Mouse (Mus musculus) myocyte (in vitro differentiated cells): ENCODE results near the gene Pwwp2b. TPM values are rescaled to one million over a fixed set of nuclear protein-coding genes. Genes with fewer than 3 reads are reported as not detected.

Experiments used
- H3K27me3 ChIP-seq: one replicate; pipeline ENCODE4 v1.6.1; 2011; ENCODE audit not compliant: control insufficient read depth, insufficient read depth, insufficient read length
- H3K36me3 ChIP-seq: one replicate; pipeline ENCODE4 v1.6.1; 2011; ENCODE audit not compliant: control insufficient read depth, insufficient read depth
- H3K4me2 ChIP-seq: one replicate; pipeline ENCODE4 v1.6.1; 2011; ENCODE audit warnings: low read depth, control low read depth
- H3K4me3 ChIP-seq: one replicate; pipeline ENCODE4 v1.5.1; 2011; ENCODE audit warnings: mild to moderate bottlenecking, control low read depth, moderate library complexity
- H3K79me2 ChIP-seq: one replicate; pipeline ENCODE4 v1.6.1; 2011; ENCODE audit not compliant: control insufficient read depth, insufficient read depth
- H3ac ChIP-seq: one replicate; pipeline ENCODE4 v1.6.1; 2011; ENCODE audit not compliant: control insufficient read depth, insufficient read length
- CEBPB ChIP-seq: IDR thresholded peaks from 2 replicates; pipeline ENCODE4 v1.6.1; 2011; ENCODE audit warnings: mild to moderate bottlenecking, moderate library complexity; ENCODE audit not compliant: poor library complexity, insufficient read depth, severe bottlenecking
- E2F4 ChIP-seq: IDR thresholded peaks from one replicate; pipeline ENCODE4 v1.6.1; 2011; ENCODE audit warnings: mild to moderate bottlenecking, control low read depth, moderate library complexity; ENCODE audit not compliant: insufficient read depth
- MAX ChIP-seq: IDR thresholded peaks from one replicate; pipeline ENCODE4 v1.6.1; 2011; ENCODE audit warnings: low read depth, mild to moderate bottlenecking, control low read depth
- MYOD1 ChIP-seq, 3 experiments: IDR thresholded peaks; one replicate each; pipeline ENCODE4 v1.6.1; 2011; ENCODE audit warnings: control low read depth in 2 of 3, low read depth in 2 of 3, mild to moderate bottlenecking in 2 of 3, moderate library complexity in 1 of 3; ENCODE audit not compliant: insufficient read length in 2 of 3, control insufficient read depth in 1 of 3
- MYOG ChIP-seq, 3 experiments: IDR thresholded peaks; one replicate each; pipeline ENCODE4 v1.6.1; 2011; ENCODE audit warnings: control low read depth in 2 of 3, low read depth in 2 of 3, mild to moderate bottlenecking in 2 of 3; ENCODE audit not compliant: insufficient read length in 2 of 3, control insufficient read depth in 1 of 3, insufficient read depth in 1 of 3
- POLR2A ChIP-seq: IDR thresholded peaks from one replicate; pipeline ENCODE4 v1.6.1; 2011; ENCODE audit warnings: low read depth, mild to moderate bottlenecking, control low read depth, moderate library complexity; ENCODE audit not compliant: insufficient read length
- POLR2AphosphoS2 ChIP-seq: IDR thresholded peaks from one replicate; pipeline ENCODE4 v1.6.1; 2011; ENCODE audit warnings: low read depth, control low read depth; ENCODE audit not compliant: insufficient read length
- REST ChIP-seq: IDR thresholded peaks from one replicate; pipeline ENCODE4 v1.6.1; 2011; ENCODE audit warnings: mild to moderate bottlenecking, control low read depth, moderate library complexity; ENCODE audit not compliant: insufficient read depth, insufficient read length
- SRF ChIP-seq: IDR thresholded peaks from one replicate; pipeline ENCODE4 v1.6.1; 2011; ENCODE audit warnings: low read depth; ENCODE audit not compliant: control insufficient read depth, insufficient read length
- TCF12 ChIP-seq: IDR thresholded peaks from one replicate; pipeline ENCODE4 v1.6.1; 2011; ENCODE audit warnings: mild to moderate bottlenecking, control low read depth; ENCODE audit not compliant: poor library complexity, insufficient read depth, severe bottlenecking
- TCF3 ChIP-seq: IDR thresholded peaks from one replicate; pipeline ENCODE4 v1.6.1; 2011; ENCODE audit warnings: low read depth, control low read depth; ENCODE audit not compliant: insufficient read length
- USF1 ChIP-seq: IDR thresholded peaks from one replicate; pipeline ENCODE4 v1.6.1; 2011; ENCODE audit warnings: low read depth, mild to moderate bottlenecking, control low read depth, moderate library complexity
- polyA plus RNA-seq: library from polyadenylated mRNA; unstranded; fragments of >200 nt; fragmentation: generic; extraction: Trizol; gene quantifications from one replicate; pipeline ENCODE4 v1.2.1, GENCODE M21; 2012; ENCODE audit warnings: missing spikeins

The Pwwp2b gene
- polyA plus RNA-seq, 1 experiment: 9.6 TPM

GRCm38 (mm10) chr7:139266886-139267870, 18.9 kb downstream of the Pwwp2b start:
- TF ChIP-seq MYOD1 (IDR thresholded peaks at IDR 0.05; ENCODE audit: control insufficient read depth in 1 of 3, insufficient read length in 2 of 3, low read depth in 2 of 3) (no peak), MYOG (IDR thresholded peaks at IDR 0.05; ENCODE audit: control insufficient read depth in 1 of 3, insufficient read depth in 1 of 3, insufficient read length in 2 of 3, low read depth in 2 of 3) (no peak), TCF3 (no peak), SRF (no peak), POLR2A (no peak), CEBPB (no peak), USF1 (no peak)
- no peaks in the 10 kb centered on the region for H3K27me3 ChIP-seq
- H3K4me3 ChIP-seq: no peak overlapping the region
- H3ac ChIP-seq: no peak overlapping the region
- no peaks in the 10 kb centered on the region for H3K36me3 ChIP-seq
- H3K79me2 ChIP-seq: no peaks in the 10 kb centered on the region
- H3K4me2 ChIP-seq: peak overlapping the region; percentile 27

DNA sequence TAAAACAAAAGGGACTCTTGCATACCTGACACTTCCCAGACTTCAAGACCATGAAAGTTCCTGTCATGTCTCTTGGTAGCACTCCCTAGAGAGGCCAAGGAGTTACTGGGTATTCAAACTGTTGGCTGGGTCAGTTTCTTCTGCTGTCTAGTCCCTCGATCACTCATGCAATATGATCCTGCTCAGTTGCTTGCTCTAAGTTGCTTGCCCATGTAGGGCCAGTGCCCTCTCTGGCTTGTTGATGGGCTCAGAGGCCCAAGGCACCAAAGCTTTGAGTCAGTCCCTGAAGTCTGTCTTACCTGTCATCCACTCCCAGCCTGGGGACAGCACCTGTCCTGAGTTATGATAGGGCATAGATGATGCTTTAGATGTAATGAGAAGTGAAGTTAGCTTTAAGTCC, 22.5 kb downstream of the Pwwp2b start:
- no peak overlapping the region for H3K4me2 ChIP-seq
- H3ac ChIP-seq: no peak overlapping the region
- no peak overlapping the region for H3K4me3 ChIP-seq
- no peaks in the 10 kb centered on the region for H3K36me3 ChIP-seq
- H3K27me3 ChIP-seq: no peaks in the 10 kb centered on the region
- no peaks in the 10 kb centered on the region for H3K79me2 ChIP-seq
- TF ChIP-seq MAX (no peak), USF1 (no peak), CEBPB (no peak), POLR2AphosphoS2 (no peak), MYOD1 (IDR thresholded peaks at IDR 0.05; ENCODE audit: control insufficient read depth in 1 of 3, insufficient read length in 2 of 3, low read depth in 2 of 3) (no peak), MYOG (IDR thresholded peaks at IDR 0.05; ENCODE audit: control insufficient read depth in 1 of 3, insufficient read depth in 1 of 3, insufficient read length in 2 of 3, low read depth in 2 of 3) (no peak), E2F4 (no peak), REST (no peak), POLR2A (no peak), TCF12 (no peak)

DNA sequence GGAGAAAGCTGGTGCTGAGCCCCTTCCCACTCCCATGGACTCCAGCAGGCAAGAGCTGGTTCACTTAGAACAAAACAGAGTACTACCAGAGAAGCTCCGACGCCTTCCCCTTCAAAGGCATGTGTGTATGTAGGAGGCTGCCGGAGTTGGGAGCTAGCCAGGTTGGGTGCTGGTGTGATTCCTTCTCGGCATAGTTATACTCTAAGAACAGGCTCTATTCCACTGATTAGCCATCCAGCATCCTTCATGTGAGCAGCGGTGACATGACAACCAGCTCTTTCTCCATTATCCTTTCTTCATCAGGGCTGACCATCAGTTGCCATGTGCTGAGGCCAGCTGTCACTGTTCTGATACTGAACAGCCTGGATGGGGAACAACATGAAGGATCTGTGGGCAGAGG, 23.6 kb downstream of the Pwwp2b start:
- TF ChIP-seq CEBPB: no peak
- no peak for TF ChIP-seq SRF
- no peak for TF ChIP-seq MAX
- no peak for TF ChIP-seq TCF3
- no peak for TF ChIP-seq POLR2AphosphoS2
- H3K79me2 ChIP-seq: no peaks in the 10 kb centered on the region
- no peaks in the 10 kb centered on the region for H3K27me3 ChIP-seq
- no peaks in the 10 kb centered on the region for H3K36me3 ChIP-seq
- no peak overlapping the region for H3ac ChIP-seq
- no peak overlapping the region for H3K4me3 ChIP-seq
- no peak overlapping the region for H3K4me2 ChIP-seq

DNA sequence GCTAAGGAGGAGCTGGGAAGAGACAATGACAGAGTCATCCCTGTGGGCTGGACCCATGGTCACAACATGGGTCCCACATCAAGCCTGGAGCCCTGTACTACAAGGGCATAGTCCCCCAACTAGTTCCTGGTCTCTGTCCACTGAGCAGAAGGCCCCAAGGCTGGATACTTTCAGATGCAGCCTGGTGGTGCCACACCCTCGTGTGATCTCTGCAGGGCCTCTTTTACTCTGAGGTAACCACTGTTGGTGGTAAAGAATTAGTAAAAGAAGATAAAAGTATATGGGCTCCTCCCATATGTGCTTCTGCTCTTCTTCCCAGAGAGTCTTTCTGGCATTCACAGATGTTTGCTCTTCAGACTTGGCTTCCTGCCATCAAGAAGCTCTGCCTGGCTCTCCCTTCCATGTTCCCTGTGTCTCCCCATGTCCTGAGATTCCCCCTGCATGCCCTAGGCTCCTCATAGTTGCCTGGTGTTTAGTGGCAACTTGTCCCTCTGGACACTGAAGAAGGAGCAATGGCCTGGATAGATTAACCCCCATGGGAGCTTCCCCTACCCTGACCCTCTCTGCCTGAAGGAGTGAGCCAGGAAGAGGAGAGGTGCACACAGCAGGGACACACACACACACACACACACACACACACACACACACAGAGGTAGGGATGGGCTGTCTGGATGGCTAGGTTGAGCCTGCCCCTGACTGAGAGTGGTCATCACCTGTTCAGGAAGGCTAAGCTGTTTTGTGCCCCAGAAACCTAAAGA, 24.5 kb downstream of the Pwwp2b start:
- H3K79me2 ChIP-seq: no peaks in the 10 kb centered on the region
- H3K36me3 ChIP-seq: no peaks in the 10 kb centered on the region
- H3ac ChIP-seq: no peak overlapping the region
- no peaks in the 10 kb centered on the region for H3K27me3 ChIP-seq
- no peak overlapping the region for H3K4me3 ChIP-seq
- TF ChIP-seq MYOD1 (IDR thresholded peaks at IDR 0.05; ENCODE audit: control insufficient read depth in 1 of 3, insufficient read length in 2 of 3, low read depth in 2 of 3): peak in 1 of 3 experiments; percentile 48
- TF ChIP-seq REST: no peak
- peak overlapping the region; percentile 71 for H3K4me2 ChIP-seq

- Histone ChIP-seq H3K36me3 (no peaks in the 10 kb centered on the region), H3K79me2 (no peaks in the 10 kb centered on the region), H3K4me3 (no peak overlapping the region), H3K27me3 (no peaks in the 10 kb centered on the region), H3K4me2 (peak overlapping the region; percentile 71), H3ac (no peak overlapping the region)
- no peak for TF ChIP-seq USF1
- TF ChIP-seq E2F4: no peak
- no peak for TF ChIP-seq TCF3
- no peak for TF ChIP-seq POLR2AphosphoS2
- no peak for TF ChIP-seq POLR2A
- no peak for TF ChIP-seq CEBPB
- TF ChIP-seq TCF12: no peak
- TF ChIP-seq MYOG (IDR thresholded peaks at IDR 0.05; ENCODE audit: control insufficient read depth in 1 of 3, insufficient read depth in 1 of 3, insufficient read length in 2 of 3, low read depth in 2 of 3): no peak
- no peak for TF ChIP-seq MAX
Measured at GRCm38 (mm10) chr7:139273397-139273719, 25.1 kb downstream of the Pwwp2b start.
